Mouse (Mus musculus): ENCODE data around the gene Snx22. TPM values are rescaled to one million over a fixed set of nuclear protein-coding genes. Genes with fewer than 3 reads are reported as not detected.

Gene Snx22
- polyA plus RNA-seq, 1 experiment from 2014 or later, result 2.7 TPM

- no peak overlapping the region for H3K9ac ChIP-seq (ENCODE audit: low read depth, low read length)
- 98% methylated on average over 11 of the region's 11 CpGs for WGBS
- ATAC-seq (ENCODE audit: low FRiP score) (no peak), DNase-seq (ENCODE audit: low spot score) (no peak)
- peaks cover 20% of the 10 kb centered on the region for H3K27me3 ChIP-seq (ENCODE audit: control insufficient read depth, insufficient read depth, low read length)
- no peak overlapping the region for H3K4me2 ChIP-seq (replicated peaks; ENCODE audit: low read depth, low read length)
- H3K4me3 ChIP-seq (ENCODE audit: low read depth, low read length), result no peak overlapping the region
- H3K27ac ChIP-seq (ENCODE audit: low read depth, low read length), result no peak overlapping the region
- H3K9me3 ChIP-seq (ENCODE audit: control insufficient read depth, low read length), result no peaks in the 10 kb centered on the region
- H3K36me3 ChIP-seq (ENCODE audit: control insufficient read depth, insufficient read depth, low read length), result peaks cover 15% of the 10 kb centered on the region
- H3K4me1 ChIP-seq (replicated peaks; ENCODE audit: control insufficient read depth, insufficient read depth, low read length), result peaks cover 8% of the 10 kb centered on the region; the same call in 1 of the 2 replicates
Measured at GRCm38 (mm10) chr9:66064316-66064715, 5.2 kb downstream of the Snx22 start.

GRCm38 (mm10) chr9:66063446-66063845, 6.1 kb downstream of the Snx22 start:
- H3K27ac ChIP-seq (ENCODE audit: low read depth, low read length), result no peak overlapping the region
- peaks cover 11% of the 10 kb centered on the region for H3K27me3 ChIP-seq (ENCODE audit: control insufficient read depth, insufficient read depth, low read length)
- H3K36me3 ChIP-seq (ENCODE audit: control insufficient read depth, insufficient read depth, low read length), result peaks cover 15% of the 10 kb centered on the region
- H3K4me3 ChIP-seq (ENCODE audit: low read depth, low read length), result no peak overlapping the region
- no peak for DNase-seq (ENCODE audit: low spot score)
- H3K9me3 ChIP-seq (ENCODE audit: control insufficient read depth, low read length), result no peaks in the 10 kb centered on the region
- 86% methylated on average over 3 of the region's 3 CpGs for WGBS
- H3K4me1 ChIP-seq (replicated peaks; ENCODE audit: control insufficient read depth, insufficient read depth, low read length), result peaks cover 4% of the 10 kb centered on the region; the same call in 1 of the 2 replicates
- no peak overlapping the region for H3K4me2 ChIP-seq (replicated peaks; ENCODE audit: low read depth, low read length)
- ATAC-seq (ENCODE audit: low FRiP score), result no peak
- no peak overlapping the region for H3K9ac ChIP-seq (ENCODE audit: low read depth, low read length)

GRCm38 (mm10) chr9:66061656-66062055, 7.9 kb downstream of the Snx22 start:
- DNase-seq (ENCODE audit: low spot score) (no peak), ATAC-seq (ENCODE audit: low FRiP score) (no peak)
- peaks cover 15% of the 10 kb centered on the region for H3K36me3 ChIP-seq (ENCODE audit: control insufficient read depth, insufficient read depth, low read length)
- 92% methylated on average over 3 of the region's 3 CpGs for WGBS
- peak overlapping the region; percentile 61; the same call in 1 of the 2 replicates for H3K4me2 ChIP-seq (replicated peaks; ENCODE audit: low read depth, low read length)
- peaks cover 4% of the 10 kb centered on the region; the same call in 1 of the 2 replicates for H3K4me1 ChIP-seq (replicated peaks; ENCODE audit: control insufficient read depth, insufficient read depth, low read length)
- H3K27ac ChIP-seq (ENCODE audit: low read depth, low read length), result no peak overlapping the region
- peak overlapping the region; percentile 4; the same call in 1 of the 2 replicates for H3K4me3 ChIP-seq (ENCODE audit: low read depth, low read length)
- no peaks in the 10 kb centered on the region for H3K9me3 ChIP-seq (ENCODE audit: control insufficient read depth, low read length)
- H3K27me3 ChIP-seq (ENCODE audit: control insufficient read depth, insufficient read depth, low read length), result no peaks in the 10 kb centered on the region
- no peak overlapping the region for H3K9ac ChIP-seq (ENCODE audit: low read depth, low read length)

- peak overlapping the region; percentile 67; the same call in 1 of the 2 replicates for H3K27ac ChIP-seq (ENCODE audit: low read depth, low read length)
- H3K36me3 ChIP-seq (ENCODE audit: control insufficient read depth, insufficient read depth, low read length), result peaks cover 15% of the 10 kb centered on the region
- 41% methylated on average over 4 of the region's 4 CpGs for WGBS
- no peak for ATAC-seq (ENCODE audit: low FRiP score)
- DNase-seq (ENCODE audit: low spot score), result peak; percentile 30
- peaks cover 4% of the 10 kb centered on the region; the same call in 1 of the 2 replicates for H3K4me1 ChIP-seq (replicated peaks; ENCODE audit: control insufficient read depth, insufficient read depth, low read length)
- peak overlapping the region; percentile 90 for H3K9ac ChIP-seq (ENCODE audit: low read depth, low read length)
- peak overlapping the region; percentile 61 for H3K4me2 ChIP-seq (replicated peaks; ENCODE audit: low read depth, low read length)
- no peaks in the 10 kb centered on the region for H3K9me3 ChIP-seq (ENCODE audit: control insufficient read depth, low read length)
- H3K27me3 ChIP-seq (ENCODE audit: control insufficient read depth, insufficient read depth, low read length), result no peaks in the 10 kb centered on the region
- peak overlapping the region; percentile 80 for H3K4me3 ChIP-seq (ENCODE audit: low read depth, low read length)
Measured at GRCm38 (mm10) chr9:66060986-66061385, 8.5 kb downstream of the Snx22 start.

- Histone ChIP-seq H3K27ac (ENCODE audit: low read depth, low read length) (peak overlapping the region; percentile 67; the same call in 1 of the 2 replicates), H3K36me3 (ENCODE audit: control insufficient read depth, insufficient read depth, low read length) (peaks cover 12% of the 10 kb centered on the region), H3K9me3 (ENCODE audit: control insufficient read depth, low read length) (no peaks in the 10 kb centered on the region), H3K4me2 (replicated peaks; ENCODE audit: low read depth, low read length) (peak overlapping the region; percentile 61), H3K4me1 (replicated peaks; ENCODE audit: control insufficient read depth, insufficient read depth, low read length) (peaks cover 4% of the 10 kb centered on the region; the same call in 1 of the 2 replicates), H3K27me3 (ENCODE audit: control insufficient read depth, insufficient read depth, low read length) (no peaks in the 10 kb centered on the region), H3K4me3 (ENCODE audit: low read depth, low read length) (peak overlapping the region; percentile 80), H3K9ac (ENCODE audit: low read depth, low read length) (peak overlapping the region; percentile 90)
- DNase-seq (ENCODE audit: low spot score), result no peak
- peak; percentile 73 for ATAC-seq (ENCODE audit: low FRiP score)
- WGBS, result under 1% methylated on average over 19 of the region's 20 CpGs
Measured at GRCm38 (mm10) chr9:66060308-66060647, 9.2 kb downstream of the Snx22 start.

- H3K4me2 ChIP-seq (replicated peaks; ENCODE audit: low read depth, low read length), result peak within 1 kb of the TSS; percentile 61
- ATAC-seq (ENCODE audit: low FRiP score) (peak; percentile 96), DNase-seq (ENCODE audit: low spot score) (peak; percentile 98)
- H3K9me3 ChIP-seq (ENCODE audit: control insufficient read depth, low read length), result no peaks in the 10 kb centered on the region
- 1% methylated on average over 50 of the region's 51 CpGs for WGBS
- H3K36me3 ChIP-seq (ENCODE audit: control insufficient read depth, insufficient read depth, low read length), result peaks cover 11% of the 10 kb centered on the region
- peak within 1 kb of the TSS; percentile 90 for H3K9ac ChIP-seq (ENCODE audit: low read depth, low read length)
- peaks cover 4% of the 10 kb centered on the region; the same call in 1 of the 2 replicates for H3K4me1 ChIP-seq (replicated peaks; ENCODE audit: control insufficient read depth, insufficient read depth, low read length)
- peak within 1 kb of the TSS; percentile 67; the same call in 1 of the 2 replicates for H3K27ac ChIP-seq (ENCODE audit: low read depth, low read length)
- H3K4me3 ChIP-seq (ENCODE audit: low read depth, low read length), result peak within 1 kb of the TSS; percentile 80
- no peaks in the 10 kb centered on the region for H3K27me3 ChIP-seq (ENCODE audit: control insufficient read depth, insufficient read depth, low read length)
Measured at GRCm38 (mm10) chr9:66059583-66060307, 9.8 kb downstream of the Snx22 start, which contains the start of gene Ppib. TSS of gene Ppib (plus strand) at chr9:66060222.

- no peak overlapping the region for H3K27ac ChIP-seq (ENCODE audit: low read depth, low read length)
- H3K4me2 ChIP-seq (replicated peaks; ENCODE audit: low read depth, low read length), result no peak overlapping the region
- H3K4me1 ChIP-seq (replicated peaks; ENCODE audit: control insufficient read depth, insufficient read depth, low read length), result no peaks in the 10 kb centered on the region
- ATAC-seq (ENCODE audit: low FRiP score) (no peak), DNase-seq (ENCODE audit: low spot score) (no peak)
- WGBS, result 32% methylated on average over 1 of the region's 1 CpGs
- no peak overlapping the region for H3K9ac ChIP-seq (ENCODE audit: low read depth, low read length)
- H3K36me3 ChIP-seq (ENCODE audit: control insufficient read depth, insufficient read depth, low read length), result no peaks in the 10 kb centered on the region
- no peak overlapping the region for H3K4me3 ChIP-seq (ENCODE audit: low read depth, low read length)
- H3K27me3 ChIP-seq (ENCODE audit: control insufficient read depth, insufficient read depth, low read length), result no peaks in the 10 kb centered on the region
- no peaks in the 10 kb centered on the region for H3K9me3 ChIP-seq (ENCODE audit: control insufficient read depth, low read length)
Measured at GRCm38 (mm10) chr9:66053620-66054019, 15.9 kb downstream of the Snx22 start.

DNA sequence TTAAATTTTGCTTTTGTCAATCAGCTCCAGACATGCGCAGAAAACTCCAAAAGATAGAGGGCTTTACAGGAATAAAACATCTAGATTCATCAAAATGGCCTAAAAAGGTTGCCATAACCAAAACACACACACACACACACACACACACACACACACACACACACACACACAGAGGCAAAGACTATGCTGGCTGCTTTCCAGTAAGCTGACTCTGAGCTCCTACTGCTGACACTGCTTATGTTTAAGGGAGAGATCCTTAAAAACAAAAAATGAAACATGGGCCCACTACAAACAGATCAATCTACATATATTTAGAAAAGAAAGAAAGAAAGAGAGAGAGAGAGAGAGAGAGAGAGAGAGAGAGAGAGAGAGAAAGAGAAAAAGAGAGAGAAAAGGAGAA, 16.8 kb downstream of the Snx22 start:
- no peak for ATAC-seq (ENCODE audit: low FRiP score)

DNA sequence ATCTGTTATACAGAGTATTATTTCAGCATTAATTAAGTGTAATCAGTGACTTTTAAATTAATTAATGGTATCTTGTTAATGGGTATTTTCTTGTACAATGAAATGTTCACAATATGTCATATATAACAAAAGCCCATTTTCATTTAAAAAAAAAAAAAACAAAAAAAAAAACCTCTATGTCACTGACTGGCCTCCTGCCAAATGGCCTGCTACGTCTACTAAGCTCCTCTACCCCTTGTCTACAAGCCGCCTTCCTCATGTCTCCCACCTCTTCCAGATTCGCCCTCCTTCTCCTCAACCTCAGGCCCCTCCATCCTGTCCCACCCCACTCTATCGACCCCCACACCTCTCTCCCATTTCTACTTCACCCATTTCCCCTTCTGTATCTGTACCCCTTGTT, 18.0 kb downstream of the Snx22 start:
- no peak for ATAC-seq (ENCODE audit: low FRiP score)
- Histone ChIP-seq H3K4me2 (replicated peaks; ENCODE audit: low read depth, low read length) (no peak overlapping the region), H3K4me1 (replicated peaks; ENCODE audit: control insufficient read depth, insufficient read depth, low read length) (no peaks in the 10 kb centered on the region), H3K27ac (ENCODE audit: low read depth, low read length) (no peak overlapping the region), H3K27me3 (ENCODE audit: control insufficient read depth, insufficient read depth, low read length) (no peaks in the 10 kb centered on the region), H3K9me3 (ENCODE audit: control insufficient read depth, low read length) (no peaks in the 10 kb centered on the region), H3K9ac (ENCODE audit: low read depth, low read length) (no peak overlapping the region), H3K4me3 (ENCODE audit: low read depth, low read length) (no peak overlapping the region), H3K36me3 (ENCODE audit: control insufficient read depth, insufficient read depth, low read length) (no peaks in the 10 kb centered on the region)
- DNase-seq (ENCODE audit: low spot score), result no peak
- WGBS, result 88% methylated on average over 4 of the region's 4 CpGs

More for the DNA sequence above, 16.8 kb downstream of the Snx22 start:
- DNase-seq (ENCODE audit: low spot score), result no peak
- Histone ChIP-seq H3K9ac (ENCODE audit: low read depth, low read length) (no peak overlapping the region), H3K4me1 (replicated peaks; ENCODE audit: control insufficient read depth, insufficient read depth, low read length) (no peaks in the 10 kb centered on the region), H3K9me3 (ENCODE audit: control insufficient read depth, low read length) (no peaks in the 10 kb centered on the region), H3K27ac (ENCODE audit: low read depth, low read length) (no peak overlapping the region), H3K4me3 (ENCODE audit: low read depth, low read length) (no peak overlapping the region), H3K4me2 (replicated peaks; ENCODE audit: low read depth, low read length) (no peak overlapping the region), H3K27me3 (ENCODE audit: control insufficient read depth, insufficient read depth, low read length) (no peaks in the 10 kb centered on the region), H3K36me3 (ENCODE audit: control insufficient read depth, insufficient read depth, low read length) (no peaks in the 10 kb centered on the region)
- WGBS, result 97% methylated on average over 1 of the region's 1 CpGs

Data from hindbrain, embryonic 11.5 days (tissue).